Mouse (Mus musculus): ENCODE measurements at regions not wholly inside any gene's neighbourhood (a gene's known extent, or its start where the extent isn't known, plus 50 kb on each side); places are given as distances from the start of the nearest gene placed in this dataset.

DNA sequence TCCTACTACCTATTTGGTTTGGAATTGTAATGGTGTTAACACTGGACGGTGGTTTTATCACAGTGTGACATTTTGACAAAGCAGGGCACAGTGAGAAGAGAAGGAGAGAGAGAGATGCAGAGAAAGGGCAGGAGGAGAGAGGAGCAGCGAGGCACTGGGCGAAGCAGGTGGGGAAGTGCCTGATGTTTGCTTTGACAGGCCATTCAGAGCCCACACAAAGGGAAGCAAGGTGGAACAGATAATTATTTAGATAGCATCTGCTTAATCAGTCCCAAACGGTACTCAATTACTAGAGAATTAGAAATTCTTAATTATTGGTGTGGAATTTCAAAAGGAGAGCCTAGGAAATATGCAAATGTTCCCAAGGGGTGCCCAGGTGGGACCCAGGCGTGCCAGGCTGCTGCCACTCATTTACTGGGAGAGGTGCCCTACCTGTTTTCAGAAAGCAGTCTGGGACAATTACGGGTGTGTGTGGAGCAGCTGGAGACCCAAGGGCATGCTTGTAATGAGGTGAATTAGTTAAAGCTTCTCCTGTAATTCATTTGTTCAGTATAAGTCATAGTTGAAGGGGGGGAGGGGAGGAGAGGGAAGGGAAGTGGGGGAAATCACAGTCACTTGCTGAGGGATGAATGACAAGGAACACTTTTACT, 86.9 kb downstream of the Thnsl2 start:
- WGBS, result 53% methylated on average over 6 of the region's 6 CpGs
- Histone ChIP-seq H3K4me3 (replicated peaks) (no peak overlapping the region), H3K27me3 (replicated peaks) (no peaks in the 10 kb centered on the region), H3K36me3 (no peaks in the 10 kb centered on the region), H3K9me3 (no peaks in the 10 kb centered on the region), H3K9ac (no peak overlapping the region), H3K4me2 (replicated peaks) (no peak overlapping the region), H3K4me1 (replicated peaks) (no peaks in the 10 kb centered on the region), H3K27ac (no peak overlapping the region)
- ATAC-seq, result no peak

DNA sequence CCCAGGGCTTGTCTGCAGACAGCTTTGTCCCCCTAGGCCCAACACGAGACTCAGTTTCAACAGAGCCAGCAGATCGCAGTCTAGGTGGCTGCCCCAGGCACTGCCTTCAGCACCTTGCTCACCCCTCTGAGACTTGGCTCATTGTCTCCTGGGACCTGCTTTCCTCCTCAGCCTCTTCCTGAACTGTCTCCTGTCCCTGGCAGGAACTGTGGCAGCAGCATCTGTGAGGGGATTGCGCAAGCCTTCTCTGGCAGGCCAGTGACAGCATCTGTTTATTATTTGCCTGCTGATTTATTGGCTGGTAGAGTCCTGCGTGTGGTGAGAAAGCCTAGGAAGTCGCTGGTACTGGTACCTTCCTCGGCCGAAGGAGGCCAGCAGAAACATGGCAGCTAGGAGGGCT, 84.1 kb downstream of the Thnsl2 start:
- Histone ChIP-seq H3K4me2 (replicated peaks) (no peak overlapping the region), H3K27ac (no peak overlapping the region), H3K9me3 (no peaks in the 10 kb centered on the region), H3K36me3 (no peaks in the 10 kb centered on the region), H3K4me3 (replicated peaks) (no peak overlapping the region), H3K4me1 (replicated peaks) (no peaks in the 10 kb centered on the region), H3K9ac (no peak overlapping the region), H3K27me3 (replicated peaks) (no peaks in the 10 kb centered on the region)
- 42% methylated on average over 7 of the region's 7 CpGs for WGBS
- ATAC-seq, result no peak

DNA sequence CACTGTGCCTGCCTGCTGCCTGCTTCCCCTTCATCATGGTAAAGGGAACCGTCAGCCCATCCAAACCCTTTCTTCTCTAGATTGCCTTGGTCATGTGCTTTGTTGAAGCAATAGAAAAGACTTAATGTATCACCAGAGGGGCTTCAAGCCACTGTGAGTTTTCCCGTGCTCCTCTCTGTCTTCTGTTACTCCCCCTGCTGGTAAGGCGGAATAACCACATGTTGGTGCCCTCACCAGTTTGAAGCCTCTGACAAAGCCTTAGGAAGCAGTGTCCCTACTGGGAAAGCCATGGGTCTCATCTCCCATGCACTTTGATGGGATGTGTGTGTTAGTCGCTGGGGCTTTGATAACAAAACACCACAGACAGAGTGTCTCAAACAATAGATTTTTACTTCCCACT, 81.3 kb downstream of the Thnsl2 start:
- Histone ChIP-seq H3K36me3 (no peaks in the 10 kb centered on the region), H3K4me1 (replicated peaks) (no peaks in the 10 kb centered on the region), H3K27ac (no peak overlapping the region), H3K4me2 (replicated peaks) (no peak overlapping the region), H3K4me3 (replicated peaks) (no peak overlapping the region), H3K9ac (no peak overlapping the region), H3K27me3 (replicated peaks) (no peaks in the 10 kb centered on the region), H3K9me3 (no peaks in the 10 kb centered on the region)
- ATAC-seq, result no peak
- 75% methylated on average over 4 of the region's 4 CpGs for WGBS

DNA sequence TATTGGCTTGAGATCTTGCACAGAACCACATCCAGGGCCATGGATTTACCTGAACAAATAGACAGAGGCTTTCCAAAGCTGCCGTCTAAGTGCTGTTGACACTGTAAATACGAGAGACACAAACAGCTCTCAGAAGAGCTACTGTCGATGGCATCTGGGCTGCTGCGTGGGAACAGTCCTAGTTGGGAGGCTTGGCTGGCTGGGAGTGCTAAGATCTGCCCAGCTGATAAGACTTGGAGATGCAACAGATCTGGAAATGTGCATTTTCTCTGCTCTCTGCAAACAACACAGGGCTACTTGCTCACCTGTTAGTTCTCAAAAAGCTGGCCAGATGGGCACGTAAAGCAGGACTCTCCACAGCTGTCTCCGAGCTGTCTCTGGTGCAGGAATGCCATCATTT, 78.8 kb downstream of the Thnsl2 start:
- no peaks in the 10 kb centered on the region for H3K9me3 ChIP-seq
- no peak overlapping the region for H3K4me3 ChIP-seq (replicated peaks)
- no peak overlapping the region for H3K27ac ChIP-seq
- no peak for ATAC-seq
- H3K4me1 ChIP-seq (replicated peaks), result no peaks in the 10 kb centered on the region
- no peak overlapping the region for H3K9ac ChIP-seq
- 33% methylated on average over 6 of the region's 6 CpGs for WGBS
- no peaks in the 10 kb centered on the region for H3K27me3 ChIP-seq (replicated peaks)
- H3K36me3 ChIP-seq, result no peaks in the 10 kb centered on the region
- no peak overlapping the region for H3K4me2 ChIP-seq (replicated peaks)

- Histone ChIP-seq H3K4me3 (replicated peaks) (no peak overlapping the region), H3K27me3 (replicated peaks) (no peaks in the 10 kb centered on the region), H3K9me3 (no peaks in the 10 kb centered on the region), H3K9ac (no peak overlapping the region), H3K27ac (no peak overlapping the region), H3K4me1 (replicated peaks) (no peaks in the 10 kb centered on the region), H3K4me2 (replicated peaks) (no peak overlapping the region), H3K36me3 (no peaks in the 10 kb centered on the region)
- 66% methylated on average over 4 of the region's 4 CpGs for WGBS
- no peak for ATAC-seq
These were observed 75.0 kb downstream of the Thnsl2 start for GRCm38 (mm10) chr6:71069229-71069628.

GRCm38 (mm10) chr6:71074789-71075191, 69.4 kb downstream of the Thnsl2 start:
- Histone ChIP-seq H3K27me3 (replicated peaks) (no peaks in the 10 kb centered on the region), H3K4me2 (replicated peaks) (no peak overlapping the region), H3K9me3 (no peaks in the 10 kb centered on the region), H3K9ac (no peak overlapping the region), H3K4me3 (replicated peaks) (no peak overlapping the region), H3K36me3 (no peaks in the 10 kb centered on the region), H3K4me1 (replicated peaks) (no peaks in the 10 kb centered on the region), H3K27ac (no peak overlapping the region)
- ATAC-seq, result no peak
- WGBS, result 53% methylated on average over 5 of the region's 5 CpGs

All from intestine, embryonic 15.5 days (tissue).